Mouse (Mus musculus) testis, adult 2 months (tissue): ENCODE measurements around the gene D930007J09Rik.

Experiments used
- CTCF ChIP-seq: fragments of 200-500 bp; IDR thresholded peaks from 2 replicates; pipeline ENCODE4 v1.5.1; 2012; ENCODE audit warnings: low read depth, mild to moderate bottlenecking, inconsistent platforms, low read length, moderate library complexity; ENCODE audit not compliant: control insufficient read depth, insufficient read depth, insufficient replicate concordance
- POLR2A ChIP-seq: fragments of 200-500 bp; IDR thresholded peaks from 2 replicates; pipeline ENCODE4 v1.6.1; 2012; ENCODE audit warnings: low read depth, mild to moderate bottlenecking, inconsistent platforms, low read length, moderate library complexity; ENCODE audit not compliant: control insufficient read depth

GRCm38 (mm10) chr13:32769960-32770359, 32.7 kb downstream of the D930007J09Rik start:
- TF ChIP-seq POLR2A = no peak
- no peak for TF ChIP-seq CTCF
